Mouse (Mus musculus) forebrain, postnatal 0 days (tissue): ENCODE measurements at regions not wholly inside any gene's neighbourhood (a gene's known extent, or its start where the extent isn't known, plus 50 kb on each side); places are given as distances from the start of the nearest gene placed in this dataset.
A peak's percentile ranks its signal among the peaks of the same experiment; 100 is the strongest.

Experiments
- ATAC-seq: fragments of 200-750 bp; cut with Nextera tagmentation; 2 replicates; pipeline ENCODE4 v1.8.0; 2017; ENCODE audit warnings: mild to moderate bottlenecking, moderate library complexity
- DNase-seq: peaks from one replicate; pipeline ENCODE4 v3.0.0-alpha.2; 2015
- H3K27ac ChIP-seq: fragments of 300-500 bp; sonication (generic); 2 replicates; pipeline ENCODE4 v1.5.1; 2014; ENCODE audit warnings: low read depth, mild to moderate bottlenecking, antibody characterized with exemption, low read length, moderate library complexity, mixed read lengths
- H3K27me3 ChIP-seq: fragments of 300-500 bp; sonication (generic); 2 replicates; pipeline ENCODE4 v1.6.1; 2014; ENCODE audit warnings: mild to moderate bottlenecking, low read length, mixed read lengths; ENCODE audit not compliant: insufficient read depth
- H3K36me3 ChIP-seq: fragments of 300-500 bp; sonication (generic); 2 replicates; pipeline ENCODE4 v1.6.1; 2014; ENCODE audit warnings: mild to moderate bottlenecking, moderate library complexity; ENCODE audit not compliant: insufficient read depth
- H3K4me1 ChIP-seq: fragments of 300-500 bp; sonication (generic); 2 replicates; pipeline ENCODE4 v1.6.1; 2014; ENCODE audit warnings: antibody characterized with exemption; ENCODE audit not compliant: insufficient read depth
- H3K4me2 ChIP-seq: fragments of 300-500 bp; sonication (generic); 2 replicates; pipeline ENCODE4 v1.6.1; 2014; ENCODE audit warnings: low read depth, mild to moderate bottlenecking, moderate library complexity
- H3K4me3 ChIP-seq: fragments of 300-500 bp; sonication (generic); 2 replicates; pipeline ENCODE4 v1.5.1; 2014; ENCODE audit warnings: low read depth, low read length, mixed read lengths
- H3K9ac ChIP-seq: fragments of 300-500 bp; sonication (generic); 2 replicates; pipeline ENCODE4 v1.6.1; 2014; ENCODE audit warnings: mild to moderate bottlenecking
- H3K9me3 ChIP-seq: fragments of 300-500 bp; sonication (generic); 2 replicates; pipeline ENCODE4 v1.6.1; 2016; ENCODE audit warnings: low read length
- CTCF ChIP-seq: sonication (generic); IDR thresholded peaks from 2 replicates; pipeline ENCODE4 v1.5.1; 2016; ENCODE audit warnings: antibody characterized with exemption, control low read depth, low read depth
- WGBS: fragments of 180-500 bp; shearing (Covaris S2); extraction: QIAGEN DNeasy Blood & Tissue Kit; methylation state at CpG from one replicate; pipeline ENCODE4 v1.1.7; 2014; 5-methylcytosine and 5-hydroxymethylcytosine counted together

GRCm38 (mm10) chr12:39033982-39034381 is 254.8 kb downstream of the Etv1 start:
- 51% methylated on average over 3 of the region's 3 CpGs for WGBS
- H3K27me3 ChIP-seq, result no peaks in the 10 kb centered on the region
- no peak overlapping the region for H3K4me3 ChIP-seq
- H3K9me3 ChIP-seq, result no peaks in the 10 kb centered on the region
- no peak overlapping the region for H3K4me2 ChIP-seq
- TF ChIP-seq CTCF, result no peak
- DNase-seq, result no peak
- H3K27ac ChIP-seq, result no peak overlapping the region
- no peak for ATAC-seq
- no peak overlapping the region for H3K9ac ChIP-seq
- no peaks in the 10 kb centered on the region for H3K4me1 ChIP-seq
- no peaks in the 10 kb centered on the region for H3K36me3 ChIP-seq

- no peak overlapping the region for H3K4me3 ChIP-seq
- H3K4me2 ChIP-seq, result no peak overlapping the region
- no peaks in the 10 kb centered on the region for H3K36me3 ChIP-seq
- ATAC-seq (no peak), DNase-seq (no peak)
- WGBS, result 71% methylated on average over 2 of the region's 2 CpGs
- H3K27me3 ChIP-seq, result no peaks in the 10 kb centered on the region
- TF ChIP-seq CTCF, result no peak
- no peaks in the 10 kb centered on the region for H3K9me3 ChIP-seq
- H3K9ac ChIP-seq, result no peak overlapping the region
- no peak overlapping the region for H3K27ac ChIP-seq
- H3K4me1 ChIP-seq, result no peaks in the 10 kb centered on the region
Measured at GRCm38 (mm10) chr12:39036466-39037037, 257.4 kb downstream of the Etv1 start.

- Histone ChIP-seq H3K9ac (no peak overlapping the region), H3K27ac (no peak overlapping the region), H3K4me1 (no peaks in the 10 kb centered on the region), H3K4me3 (no peak overlapping the region), H3K27me3 (no peaks in the 10 kb centered on the region), H3K36me3 (no peaks in the 10 kb centered on the region), H3K9me3 (no peaks in the 10 kb centered on the region), H3K4me2 (no peak overlapping the region)
- DNase-seq (no peak), ATAC-seq (no peak)
- WGBS, result 53% methylated on average over 3 of the region's 3 CpGs
- no peak for TF ChIP-seq CTCF
Measured at GRCm38 (mm10) chr12:39038077-39038476, 258.9 kb downstream of the Etv1 start.

- ATAC-seq, result no peak; the same call in 1 of the 2 replicates
- H3K4me3 ChIP-seq, result no peak overlapping the region
- H3K36me3 ChIP-seq, result no peaks in the 10 kb centered on the region
- 27% methylated on average over 2 of the region's 2 CpGs for WGBS
- DNase-seq, result no peak
- no peaks in the 10 kb centered on the region for H3K9me3 ChIP-seq
- no peak overlapping the region for H3K4me2 ChIP-seq
- TF ChIP-seq CTCF, result no peak
- no peak overlapping the region for H3K27ac ChIP-seq
- no peak overlapping the region for H3K9ac ChIP-seq
- no peaks in the 10 kb centered on the region for H3K4me1 ChIP-seq
- H3K27me3 ChIP-seq, result no peaks in the 10 kb centered on the region
Measured at GRCm38 (mm10) chr12:39038656-39039055, 259.5 kb downstream of the Etv1 start.

- Histone ChIP-seq H3K4me3 (no peak overlapping the region), H3K9ac (no peak overlapping the region), H3K27ac (no peak overlapping the region), H3K27me3 (no peaks in the 10 kb centered on the region), H3K9me3 (no peaks in the 10 kb centered on the region), H3K4me2 (no peak overlapping the region), H3K4me1 (no peaks in the 10 kb centered on the region), H3K36me3 (no peaks in the 10 kb centered on the region)
- ATAC-seq (no peak), DNase-seq (no peak)
- TF ChIP-seq CTCF, result no peak
Measured at GRCm38 (mm10) chr12:39047126-39047525, 267.9 kb downstream of the Etv1 start.

- no peaks in the 10 kb centered on the region for H3K9me3 ChIP-seq
- no peak overlapping the region for H3K4me3 ChIP-seq
- ATAC-seq (peak; percentile 78), DNase-seq (peak; percentile 84)
- WGBS, result 23% methylated on average over 6 of the region's 6 CpGs
- no peak overlapping the region for H3K27ac ChIP-seq
- no peaks in the 10 kb centered on the region for H3K27me3 ChIP-seq
- H3K9ac ChIP-seq, result no peak overlapping the region
- TF ChIP-seq CTCF, result no peak
- no peak overlapping the region for H3K4me2 ChIP-seq
- no peaks in the 10 kb centered on the region for H3K4me1 ChIP-seq
- no peaks in the 10 kb centered on the region for H3K36me3 ChIP-seq
Measured at GRCm38 (mm10) chr12:39048441-39048840, 269.3 kb downstream of the Etv1 start.

GRCm38 (mm10) chr12:39048958-39049357 is 269.8 kb downstream of the Etv1 start:
- no peaks in the 10 kb centered on the region for H3K9me3 ChIP-seq
- 85% methylated on average over 1 of the region's 1 CpGs for WGBS
- peak; percentile 59 for TF ChIP-seq CTCF
- H3K27ac ChIP-seq, result no peak overlapping the region
- DNase-seq (no peak), ATAC-seq (no peak)
- no peak overlapping the region for H3K9ac ChIP-seq
- H3K4me1 ChIP-seq, result no peaks in the 10 kb centered on the region
- H3K4me2 ChIP-seq, result no peak overlapping the region
- H3K27me3 ChIP-seq, result no peaks in the 10 kb centered on the region
- no peaks in the 10 kb centered on the region for H3K36me3 ChIP-seq
- no peak overlapping the region for H3K4me3 ChIP-seq
